Mouse (Mus musculus) lung, postnatal 10 days (tissue): ENCODE results near the gene Vmn2r25.
"Not testable (repeated sequence)": the region's sequence is repeated elsewhere in the genome, so short reads cannot be mapped to it uniquely, and the experiment has no call there.

Experiments used
- DNase-seq: peaks from one replicate; pipeline ENCODE4 v3.0.0; 2021

Vmn2r25 gene

DNA sequence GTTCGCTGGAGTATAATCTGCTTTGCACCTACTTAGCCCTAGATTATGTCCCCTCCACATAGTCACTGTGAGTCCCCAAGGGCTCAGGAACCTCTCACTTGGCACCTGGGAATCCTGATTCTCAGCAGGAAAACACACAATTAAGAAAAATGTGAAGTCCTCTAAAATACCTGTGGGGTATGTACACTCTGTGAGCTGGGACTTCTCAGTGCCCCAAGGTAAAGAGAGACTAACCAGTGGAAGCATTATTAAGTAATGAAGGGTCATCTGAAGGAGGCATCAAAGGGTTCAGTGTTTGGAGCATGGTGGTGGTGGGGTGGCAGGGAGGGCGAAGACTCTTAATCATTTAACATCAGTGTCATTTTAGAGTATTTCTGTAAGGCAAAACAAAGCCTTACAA is at the start of gene Vmn2r25:
Gene Vmn2r25, minus strand, starts transcription at position 101 of the 400 bp plus-strand sequence.
- not testable (repeated sequence) for DNase-seq

DNA sequence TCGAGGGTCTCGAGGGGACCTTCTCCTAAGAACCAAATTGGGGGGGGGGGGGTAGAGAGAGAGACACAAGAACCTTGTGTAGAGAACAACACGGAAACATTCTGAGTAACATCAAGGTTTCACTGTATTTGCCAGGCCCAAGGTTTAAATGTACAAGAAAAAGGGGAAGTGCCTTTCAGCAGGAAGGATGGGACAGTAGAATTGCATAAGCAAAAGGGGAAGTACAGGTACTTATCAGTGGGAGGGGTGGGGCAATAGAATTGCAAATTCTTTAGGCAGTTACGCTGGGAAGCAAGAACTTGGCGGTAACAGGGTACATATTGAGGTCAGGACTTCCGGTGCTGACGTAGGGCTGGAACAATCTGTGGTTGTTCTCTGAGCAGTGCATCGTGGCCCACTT is 33.3 kb downstream of the Vmn2r25 start:
- DNase-seq, result no peak

DNA sequence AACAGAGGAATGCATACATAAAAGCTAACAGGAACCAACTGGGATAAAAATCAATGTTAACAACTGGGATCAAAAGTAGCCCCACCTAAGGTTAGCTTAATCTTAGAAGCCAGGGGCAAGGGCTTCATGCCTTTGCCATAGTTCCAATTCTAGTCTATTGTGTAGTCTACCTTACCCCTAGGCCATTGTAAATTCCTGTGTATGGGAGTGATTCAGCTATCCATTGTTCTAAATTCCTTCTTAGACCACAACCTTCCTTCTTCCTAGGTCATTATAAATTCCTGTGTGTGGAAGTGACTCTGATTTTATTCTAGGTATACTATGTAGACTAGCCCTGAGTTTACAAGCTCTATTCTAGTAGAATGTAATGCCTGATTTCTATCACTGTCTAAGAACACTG is 43.0 kb downstream of the Vmn2r25 start:
- not testable (repeated sequence) for DNase-seq

DNA sequence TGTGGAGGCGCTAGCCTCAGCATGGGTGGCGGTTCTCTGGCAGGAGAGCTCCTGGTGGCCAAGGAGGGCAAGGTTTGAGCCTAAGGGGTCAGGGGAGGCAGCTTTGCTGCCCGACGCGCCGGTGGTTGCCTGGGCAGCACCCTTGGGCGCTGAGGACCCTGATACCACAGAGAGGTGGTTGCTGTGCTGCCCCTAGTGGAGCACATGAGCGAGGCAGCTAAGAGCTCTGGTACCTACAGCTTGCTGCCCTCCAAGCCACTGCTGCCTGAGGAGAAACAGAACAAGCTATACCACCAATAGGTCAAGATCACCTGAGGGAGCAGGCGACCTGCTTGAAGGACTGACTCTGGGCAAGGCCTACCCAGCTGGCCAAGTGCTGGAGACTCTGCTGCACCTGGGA is 59.5 kb downstream of the Vmn2r25 start:
- no peak for DNase-seq

DNA sequence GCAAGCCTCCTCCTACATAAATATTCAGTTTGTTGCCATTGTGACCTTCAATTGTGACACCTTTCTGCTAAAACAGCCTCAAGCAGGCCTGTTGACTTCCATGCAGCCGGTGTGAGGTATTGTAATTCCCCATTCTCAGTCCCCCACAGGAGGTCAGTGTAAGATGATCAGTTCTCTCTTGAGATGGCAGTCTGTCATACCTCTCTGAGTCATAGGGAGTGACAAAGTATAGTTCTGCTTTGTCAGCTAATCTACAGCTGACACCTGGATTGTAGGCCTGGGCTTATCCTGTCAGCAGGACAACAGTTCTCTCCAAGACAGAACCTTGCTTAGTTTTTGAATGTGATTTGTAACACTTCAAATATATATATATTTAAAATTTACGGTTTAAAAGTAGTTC is 68.4 kb downstream of the Vmn2r25 start:
- DNase-seq, result no peak

DNA sequence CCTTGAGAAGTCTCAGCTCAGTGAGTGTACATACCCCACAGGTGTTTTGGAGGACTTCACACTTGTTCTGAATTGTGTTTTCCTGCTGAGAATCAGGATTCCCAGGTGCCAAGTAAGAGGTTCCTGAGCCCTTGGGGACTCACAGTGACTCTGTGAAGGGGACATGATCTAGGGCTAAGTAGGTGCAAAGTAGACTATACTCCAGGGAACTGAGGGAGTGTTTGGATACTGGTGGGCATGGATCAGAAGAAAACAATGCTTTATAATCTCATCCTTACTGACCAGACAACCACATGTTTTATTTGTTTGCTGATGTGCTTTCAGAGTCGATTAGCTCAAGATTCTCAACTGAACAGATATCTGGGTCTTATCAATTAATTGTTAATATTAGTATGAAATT is 74.7 kb downstream of the Vmn2r25 start, which contains the start of gene Vmn2r24:
Gene Vmn2r24, plus strand, starts transcription at position 301 of the 400 bp plus-strand sequence.
- DNase-seq, result no peak
